Mouse (Mus musculus) ES-E14 (cell line): ENCODE data around the gene Foxo3.

Experiments used
- CHD2 ChIP-seq: IDR thresholded peaks from 2 replicates; pipeline ENCODE4 v1.6.1; 2014; ENCODE audit warnings: mild to moderate bottlenecking, low read depth, low read length, inconsistent platforms
- MAFK ChIP-seq: IDR thresholded peaks from 2 replicates; pipeline ENCODE4 v1.6.1; 2014; ENCODE audit warnings: mild to moderate bottlenecking, low read depth, low read length, inconsistent platforms; ENCODE audit not compliant: insufficient read depth
- ZC3H11A ChIP-seq: IDR thresholded peaks from 2 replicates; pipeline ENCODE4 v1.6.1; 2012; ENCODE audit warnings: low read depth, mild to moderate bottlenecking, inconsistent platforms, low read length, borderline replicate concordance
- ZNF384 ChIP-seq: IDR thresholded peaks from 2 replicates; pipeline ENCODE4 v1.6.1; 2012; ENCODE audit warnings: low read depth, low read length, inconsistent platforms

GRCm38 (mm10) chr10:42248644-42249043 is 27.9 kb downstream of the Foxo3 start:
- TF ChIP-seq MAFK: no peak
- TF ChIP-seq ZNF384: no peak
- TF ChIP-seq CHD2: no peak
- no peak for TF ChIP-seq ZC3H11A
